Mouse (Mus musculus): ENCODE measurements around the gene Tstd1. TPM values are rescaled to one million over a fixed set of nuclear protein-coding genes. Genes with fewer than 3 reads are reported as not detected.

Tstd1 gene
- polyA plus RNA-seq, 1 experiment from 2014 or later: 3.7 TPM

GRCm38 (mm10) chr1:171440025-171440725 is 21.5 kb downstream of the Tstd1 start:
- WGBS: 17% methylated on average over 9 of the region's 9 CpGs
- Histone ChIP-seq H3K4me1 (replicated peaks; ENCODE audit: control insufficient read depth, insufficient read depth) (peaks cover 4% of the 10 kb centered on the region; the same call in 1 of the 2 replicates), H3K9me3 (ENCODE audit: control insufficient read depth, low read length) (no peaks in the 10 kb centered on the region), H3K4me3 (ENCODE audit: low read depth, low read length) (peak overlapping the region; percentile 70), H3K27me3 (ENCODE audit: control insufficient read depth, insufficient read depth, low read length) (no peaks in the 10 kb centered on the region), H3K4me2 (replicated peaks; ENCODE audit: low read depth) (peak overlapping the region; percentile 68), H3K27ac (replicated peaks) (peak overlapping the region; percentile 94), H3K9ac (ENCODE audit: low read length) (peak overlapping the region; percentile 18; the same call in 1 of the 2 replicates), H3K36me3 (ENCODE audit: control insufficient read depth, insufficient read depth, low read length) (no peaks in the 10 kb centered on the region)
- DNase-seq (ENCODE audit: low spot score) (peak; percentile 62), ATAC-seq (ENCODE audit: low FRiP score, low TSS enrichment) (peak; percentile 34; the same call in 1 of the 2 replicates)
- TF ChIP-seq EP300 (optimal IDR thresholded peaks at IDR 0.05) (no peak), CTCF (IDR thresholded peaks at IDR 0.05; ENCODE audit: low read depth) (peak; percentile 39)

- TF ChIP-seq EP300 (optimal IDR thresholded peaks at IDR 0.05): no peak
- TF ChIP-seq CTCF (IDR thresholded peaks at IDR 0.05; ENCODE audit: low read depth): no peak
- DNase-seq (ENCODE audit: low spot score) (peak; percentile 77), ATAC-seq (ENCODE audit: low FRiP score, low TSS enrichment) (peak; percentile 25; the same call in 1 of the 2 replicates)
- Histone ChIP-seq H3K9me3 (ENCODE audit: control insufficient read depth, low read length) (no peaks in the 10 kb centered on the region), H3K36me3 (ENCODE audit: control insufficient read depth, insufficient read depth, low read length) (no peaks in the 10 kb centered on the region), H3K4me2 (replicated peaks; ENCODE audit: low read depth) (peak overlapping the region; percentile 2), H3K9ac (ENCODE audit: low read length) (no peak overlapping the region), H3K4me1 (replicated peaks; ENCODE audit: control insufficient read depth, insufficient read depth) (peaks cover 4% of the 10 kb centered on the region; the same call in 1 of the 2 replicates), H3K27ac (replicated peaks) (peak overlapping the region; percentile 78), H3K27me3 (ENCODE audit: control insufficient read depth, insufficient read depth, low read length) (no peaks in the 10 kb centered on the region), H3K4me3 (ENCODE audit: low read depth, low read length) (peak overlapping the region; percentile 6; the same call in 1 of the 2 replicates)
- WGBS: 37% methylated on average over 7 of the region's 7 CpGs
Observed at GRCm38 (mm10) chr1:171441466-171442412, 23.1 kb downstream of the Tstd1 start.

GRCm38 (mm10) chr1:171442413-171442760 is 23.7 kb downstream of the Tstd1 start:
- H3K27me3 ChIP-seq (ENCODE audit: control insufficient read depth, insufficient read depth, low read length): no peaks in the 10 kb centered on the region
- peaks cover 4% of the 10 kb centered on the region; the same call in 1 of the 2 replicates for H3K4me1 ChIP-seq (replicated peaks; ENCODE audit: control insufficient read depth, insufficient read depth)
- DNase-seq (ENCODE audit: low spot score) (no peak), ATAC-seq (ENCODE audit: low FRiP score, low TSS enrichment) (no peak)
- no peaks in the 10 kb centered on the region for H3K9me3 ChIP-seq (ENCODE audit: control insufficient read depth, low read length)
- peak overlapping the region; percentile 2 for H3K4me2 ChIP-seq (replicated peaks; ENCODE audit: low read depth)
- H3K27ac ChIP-seq (replicated peaks): peak overlapping the region; percentile 78
- TF ChIP-seq CTCF (IDR thresholded peaks at IDR 0.05; ENCODE audit: low read depth) (no peak), EP300 (optimal IDR thresholded peaks at IDR 0.05) (no peak)
- no peaks in the 10 kb centered on the region for H3K36me3 ChIP-seq (ENCODE audit: control insufficient read depth, insufficient read depth, low read length)
- no peak overlapping the region for H3K9ac ChIP-seq (ENCODE audit: low read length)
- 41% methylated on average over 8 of the region's 8 CpGs for WGBS
- H3K4me3 ChIP-seq (ENCODE audit: low read depth, low read length): peak overlapping the region; percentile 6; the same call in 1 of the 2 replicates

DNA sequence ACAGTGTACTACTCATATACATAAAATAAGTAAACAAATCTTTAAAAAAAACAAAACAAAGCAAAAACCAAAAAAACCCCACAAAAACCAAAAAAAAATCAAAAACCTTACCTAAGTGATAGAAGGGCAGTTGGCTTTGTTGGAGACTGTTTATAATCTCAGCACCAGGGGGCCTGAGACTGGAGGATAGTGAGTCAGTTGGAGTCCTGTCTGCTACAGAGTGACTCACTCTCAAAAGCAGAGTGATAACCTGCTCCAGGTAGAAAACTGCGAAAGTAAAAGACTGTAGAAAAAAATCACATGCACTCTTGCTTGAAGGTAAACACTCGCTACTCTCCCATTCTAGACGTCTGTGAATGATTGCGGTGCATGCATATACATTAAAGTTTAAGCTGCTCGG is 26.4 kb downstream of the Tstd1 start:
- WGBS: 50% methylated on average over 5 of the region's 5 CpGs
- Histone ChIP-seq H3K27ac (replicated peaks) (0 out of 2 replicates have a peak overlapping the region, but pooled peaks have one; percentile 4), H3K4me3 (ENCODE audit: low read depth, low read length) (no peak overlapping the region), H3K4me1 (replicated peaks; ENCODE audit: control insufficient read depth, insufficient read depth) (no peaks in the 10 kb centered on the region), H3K4me2 (replicated peaks; ENCODE audit: low read depth) (no peak overlapping the region), H3K27me3 (ENCODE audit: control insufficient read depth, insufficient read depth, low read length) (no peaks in the 10 kb centered on the region), H3K9ac (ENCODE audit: low read length) (no peak overlapping the region), H3K36me3 (ENCODE audit: control insufficient read depth, insufficient read depth, low read length) (no peaks in the 10 kb centered on the region), H3K9me3 (ENCODE audit: control insufficient read depth, low read length) (no peaks in the 10 kb centered on the region)
- DNase-seq (ENCODE audit: low spot score): no peak
- ATAC-seq (ENCODE audit: low FRiP score, low TSS enrichment): no peak
- TF ChIP-seq CTCF (IDR thresholded peaks at IDR 0.05; ENCODE audit: low read depth) (peak; percentile 43), EP300 (optimal IDR thresholded peaks at IDR 0.05) (no peak)

- no peak overlapping the region for H3K27ac ChIP-seq (replicated peaks)
- H3K4me3 ChIP-seq (ENCODE audit: low read depth, low read length): no peak overlapping the region
- no peak overlapping the region for H3K9ac ChIP-seq (ENCODE audit: low read length)
- no peaks in the 10 kb centered on the region for H3K36me3 ChIP-seq (ENCODE audit: control insufficient read depth, insufficient read depth, low read length)
- no peaks in the 10 kb centered on the region; the same call in 1 of the 2 replicates for H3K4me1 ChIP-seq (replicated peaks; ENCODE audit: control insufficient read depth, insufficient read depth)
- no peaks in the 10 kb centered on the region for H3K27me3 ChIP-seq (ENCODE audit: control insufficient read depth, insufficient read depth, low read length)
- DNase-seq (ENCODE audit: low spot score) (no peak), ATAC-seq (ENCODE audit: low FRiP score, low TSS enrichment) (no peak)
- H3K9me3 ChIP-seq (ENCODE audit: control insufficient read depth, low read length): no peaks in the 10 kb centered on the region
- H3K4me2 ChIP-seq (replicated peaks; ENCODE audit: low read depth): no peak overlapping the region
- 39% methylated on average over 7 of the region's 7 CpGs for WGBS
- no peak for TF ChIP-seq CTCF (IDR thresholded peaks at IDR 0.05; ENCODE audit: low read depth)
- TF ChIP-seq EP300 (optimal IDR thresholded peaks at IDR 0.05): no peak
Observed at GRCm38 (mm10) chr1:171446854-171447253, 28.2 kb downstream of the Tstd1 start.

Data from stomach, postnatal 0 days (tissue).